Mouse (Mus musculus): ENCODE data around the gene Tnnt2. TPM values are rescaled to one million over a fixed set of nuclear protein-coding genes. Genes with fewer than 3 reads are reported as not detected.

Tnnt2 gene
- polyA plus RNA-seq, 2 experiments from 2014 or later, result 0.83 to 1.4 TPM

- ATAC-seq, result no peak
These were observed 19.9 kb downstream of the Tnnt2 start for GRCm38 (mm10) chr1:135856070-135856469.

GRCm38 (mm10) chr1:135857137-135857775 is 21.1 kb downstream of the Tnnt2 start:
- ATAC-seq, result no peak

- ATAC-seq, result no peak
These were observed 22.4 kb downstream of the Tnnt2 start for GRCm38 (mm10) chr1:135858533-135858932.

- no peak for ATAC-seq
These were observed 24.9 kb downstream of the Tnnt2 start for GRCm38 (mm10) chr1:135861091-135861490.

GRCm38 (mm10) chr1:135861980-135862552 is 25.9 kb downstream of the Tnnt2 start:
- ATAC-seq, result no peak

GRCm38 (mm10) chr1:135862561-135862960 is 26.4 kb downstream of the Tnnt2 start:
- ATAC-seq, result no peak

GRCm38 (mm10) chr1:135863786-135864335 is 27.7 kb downstream of the Tnnt2 start:
- ATAC-seq, result no peak

- ATAC-seq, result no peak
These were observed 28.7 kb downstream of the Tnnt2 start for GRCm38 (mm10) chr1:135864830-135865229.

GRCm38 (mm10) chr1:135865518-135866194 is 29.5 kb downstream of the Tnnt2 start:
- ATAC-seq, result peak; percentile 45

GRCm38 (mm10) chr1:135868570-135868969 is 32.4 kb downstream of the Tnnt2 start:
- no peak for ATAC-seq

GRCm38 (mm10) chr1:135872991-135873390 is 36.8 kb downstream of the Tnnt2 start:
- no peak for ATAC-seq

GRCm38 (mm10) chr1:135877248-135877647 is 41.1 kb downstream of the Tnnt2 start:
- no peak for ATAC-seq

GRCm38 (mm10) chr1:135882385-135883109 is 46.4 kb downstream of the Tnnt2 start:
- ATAC-seq, result no peak

- no peak for ATAC-seq
These were observed 53.5 kb downstream of the Tnnt2 start for GRCm38 (mm10) chr1:135889461-135890185.

- ATAC-seq, result no peak
These were observed 55.5 kb downstream of the Tnnt2 start for GRCm38 (mm10) chr1:135891424-135892216.

- ATAC-seq, result no peak
These were observed 56.1 kb downstream of the Tnnt2 start for GRCm38 (mm10) chr1:135892233-135892632.

- ATAC-seq, result no peak
These were observed 56.6 kb downstream of the Tnnt2 start for GRCm38 (mm10) chr1:135892764-135893163.

- ATAC-seq, result no peak
These were observed 57.2 kb downstream of the Tnnt2 start for GRCm38 (mm10) chr1:135893377-135893776.

- ATAC-seq, result no peak
These were observed 59.2 kb downstream of the Tnnt2 start for GRCm38 (mm10) chr1:135895367-135895766.

GRCm38 (mm10) chr1:135899295-135899694 is 63.1 kb downstream of the Tnnt2 start:
- ATAC-seq, result no peak

- ATAC-seq, result no peak
These were observed 63.9 kb downstream of the Tnnt2 start for GRCm38 (mm10) chr1:135899991-135900515.
